Mouse (Mus musculus): Measurements from ENCODE around the gene Vps11. TPM values are rescaled to one million over a fixed set of nuclear protein-coding genes. Genes with fewer than 3 reads are reported as not detected.
A peak's percentile ranks its signal among the peaks of the same experiment; 100 is the strongest.

The Vps11 gene
- polyA plus RNA-seq, 1 experiment from 2014 or later, result 29.8 TPM

- Histone ChIP-seq H3K27ac (peak within 1 kb of the TSS; percentile 56), H3K4me1 (peaks cover 25% of the 10 kb centered on the region), H3K9me3 (no peaks in the 10 kb centered on the region), H3K4me3 (peak within 1 kb of the TSS; percentile 77), H3K36me3 (peaks cover 10% of the 10 kb centered on the region), H3K9ac (peak within 1 kb of the TSS; percentile 74), H3K27me3 (no peaks in the 10 kb centered on the region), H3K4me2 (peak within 1 kb of the TSS; percentile 85)
- peak; percentile 98 for ATAC-seq (ENCODE audit: borderline replicate concordance, extremely low read depth, low FRiP score, low TSS enrichment)
- WGBS, result under 1% methylated on average over 63 of the region's 67 CpGs
Measured at GRCm38 (mm10) chr9:44319887-44320798, 41.3 kb downstream of the Vps11 start, which contains the start of gene C2cd2l. Gene C2cd2l, minus strand, starts transcription at chr9:44320285.

- H3K27ac ChIP-seq, result peak overlapping the region; percentile 56
- peaks cover 19% of the 10 kb centered on the region for H3K36me3 ChIP-seq
- peak overlapping the region; percentile 74 for H3K9ac ChIP-seq
- ATAC-seq (ENCODE audit: borderline replicate concordance, extremely low read depth, low FRiP score, low TSS enrichment), result 0 out of 2 replicates have a peak, but pooled peaks have one; percentile 5
- H3K4me3 ChIP-seq, result peak overlapping the region; percentile 77
- H3K9me3 ChIP-seq, result no peaks in the 10 kb centered on the region
- 2% methylated on average over 37 of the region's 37 CpGs for WGBS
- no peaks in the 10 kb centered on the region for H3K27me3 ChIP-seq
- H3K4me1 ChIP-seq, result peaks cover 25% of the 10 kb centered on the region
- H3K4me2 ChIP-seq, result peak overlapping the region; percentile 85
Measured at GRCm38 (mm10) chr9:44319105-44319886, 42.2 kb downstream of the Vps11 start.

- no peak for ATAC-seq (ENCODE audit: borderline replicate concordance, extremely low read depth, low FRiP score, low TSS enrichment)
Measured at GRCm38 (mm10) chr9:44318826-44319095, 42.7 kb downstream of the Vps11 start.

DNA sequence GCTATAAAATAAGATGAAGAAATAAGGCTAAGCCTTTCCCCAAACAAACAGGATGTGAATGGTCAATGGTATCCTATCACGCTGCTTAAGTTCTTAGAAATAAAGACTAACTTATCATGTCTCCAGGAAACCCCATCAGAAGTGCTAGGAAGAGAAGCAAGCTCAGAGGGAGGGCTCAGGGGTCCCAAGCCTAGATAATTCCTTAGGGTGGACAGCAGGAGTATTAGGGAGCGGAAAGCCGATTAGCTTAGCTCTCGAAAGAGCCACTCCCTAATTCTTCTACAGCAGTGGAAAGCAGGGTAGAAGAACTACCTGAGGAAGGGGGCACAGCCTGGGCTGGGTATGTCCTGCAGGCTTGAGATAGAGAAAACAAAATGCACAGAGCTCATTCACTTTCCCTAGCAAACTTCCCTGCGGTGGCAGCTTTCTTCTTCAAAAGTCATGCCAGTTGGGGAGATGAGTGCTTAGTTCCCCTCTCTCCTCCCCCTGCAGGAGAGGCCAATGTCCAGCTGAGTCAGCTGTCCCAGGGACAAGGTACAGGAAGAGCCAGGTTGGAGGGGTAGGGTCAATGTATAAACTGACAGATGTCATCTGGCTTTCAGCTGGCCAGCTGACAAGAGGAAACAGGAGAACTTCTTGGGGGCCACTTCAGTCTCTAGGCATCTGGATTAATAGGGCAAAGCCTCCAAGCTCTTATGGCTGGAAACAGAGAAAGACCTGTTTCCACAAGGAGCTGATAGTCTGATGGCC, 43.2 kb downstream of the Vps11 start:
- H3K4me1 ChIP-seq, result peaks cover 25% of the 10 kb centered on the region
- no peak for ATAC-seq (ENCODE audit: borderline replicate concordance, extremely low read depth, low FRiP score, low TSS enrichment)
- H3K9ac ChIP-seq, result peak overlapping the region; percentile 20
- H3K36me3 ChIP-seq, result peaks cover 29% of the 10 kb centered on the region
- H3K4me3 ChIP-seq, result peak overlapping the region; percentile 77; the same call in 1 of the 2 replicates
- peak overlapping the region; percentile 85 for H3K4me2 ChIP-seq
- H3K27ac ChIP-seq, result no peak overlapping the region
- H3K27me3 ChIP-seq, result no peaks in the 10 kb centered on the region
- WGBS, result 62% methylated on average over 5 of the region's 5 CpGs
- H3K9me3 ChIP-seq, result no peaks in the 10 kb centered on the region

More at GRCm38 (mm10) chr9:44318826-44319095, 42.7 kb downstream of the Vps11 start:
- H3K9ac ChIP-seq, result peak overlapping the region; percentile 74
- peaks cover 25% of the 10 kb centered on the region for H3K4me1 ChIP-seq
- peak overlapping the region; percentile 77 for H3K4me3 ChIP-seq
- no peaks in the 10 kb centered on the region for H3K9me3 ChIP-seq
- peak overlapping the region; percentile 85 for H3K4me2 ChIP-seq
- WGBS, result 31% methylated on average over 3 of the region's 3 CpGs
- peaks cover 24% of the 10 kb centered on the region for H3K36me3 ChIP-seq
- H3K27me3 ChIP-seq, result no peaks in the 10 kb centered on the region
- no peak overlapping the region for H3K27ac ChIP-seq

- Histone ChIP-seq H3K9me3 (no peaks in the 10 kb centered on the region), H3K4me2 (no peak overlapping the region), H3K27ac (no peak overlapping the region), H3K27me3 (no peaks in the 10 kb centered on the region), H3K4me3 (no peak overlapping the region), H3K9ac (no peak overlapping the region), H3K4me1 (peaks cover 25% of the 10 kb centered on the region), H3K36me3 (peaks cover 37% of the 10 kb centered on the region)
- 69% methylated on average over 4 of the region's 4 CpGs for WGBS
- ATAC-seq (ENCODE audit: borderline replicate concordance, extremely low read depth, low FRiP score, low TSS enrichment), result no peak
Measured at GRCm38 (mm10) chr9:44317452-44317851, 44.0 kb downstream of the Vps11 start.

DNA sequence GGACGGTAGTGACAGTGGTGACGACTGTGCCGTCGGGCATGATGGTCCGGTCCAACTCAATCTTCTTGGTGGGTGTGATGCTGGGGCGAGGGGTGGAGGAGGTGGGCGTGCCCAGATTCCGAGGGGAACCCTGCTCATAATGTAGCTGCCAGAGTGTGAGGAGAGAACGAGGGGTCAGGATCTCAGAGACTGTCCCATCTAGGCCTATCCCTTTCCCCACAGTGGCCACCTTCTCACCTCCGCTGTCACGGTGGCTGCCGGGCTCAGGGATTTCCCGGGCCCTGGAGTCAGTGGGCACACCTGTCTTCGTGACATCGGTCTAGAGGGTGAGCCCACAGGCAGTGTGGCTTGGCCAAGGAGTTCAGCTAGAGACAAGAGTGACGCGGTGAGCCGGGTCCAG, 46.6 kb downstream of the Vps11 start:
- peaks cover 25% of the 10 kb centered on the region for H3K4me1 ChIP-seq
- WGBS, result 87% methylated on average over 18 of the region's 18 CpGs
- peaks cover 40% of the 10 kb centered on the region for H3K36me3 ChIP-seq
- no peaks in the 10 kb centered on the region for H3K9me3 ChIP-seq
- H3K9ac ChIP-seq, result no peak overlapping the region
- H3K27ac ChIP-seq, result no peak overlapping the region
- no peak overlapping the region for H3K4me2 ChIP-seq
- no peak overlapping the region for H3K4me3 ChIP-seq
- H3K27me3 ChIP-seq, result no peaks in the 10 kb centered on the region
- no peak for ATAC-seq (ENCODE audit: borderline replicate concordance, extremely low read depth, low FRiP score, low TSS enrichment)

DNA sequence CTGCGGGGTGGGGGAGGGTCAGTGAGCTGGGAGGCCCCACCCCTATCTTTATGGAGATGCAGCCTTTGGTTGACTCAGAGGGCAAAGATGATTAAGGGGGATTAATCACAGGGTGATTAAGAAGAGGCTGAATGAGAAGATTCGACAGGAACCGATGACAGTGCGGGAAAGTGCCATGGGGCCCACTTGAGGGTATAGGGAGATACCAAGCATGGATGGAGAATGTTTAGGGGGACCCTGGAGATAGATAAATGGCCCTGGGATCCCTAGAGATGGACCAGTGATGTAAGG, 47.3 kb downstream of the Vps11 start:
- Histone ChIP-seq H3K4me3 (no peak overlapping the region), H3K36me3 (peaks cover 40% of the 10 kb centered on the region)
- WGBS, result 73% methylated on average over 4 of the region's 4 CpGs

DNA sequence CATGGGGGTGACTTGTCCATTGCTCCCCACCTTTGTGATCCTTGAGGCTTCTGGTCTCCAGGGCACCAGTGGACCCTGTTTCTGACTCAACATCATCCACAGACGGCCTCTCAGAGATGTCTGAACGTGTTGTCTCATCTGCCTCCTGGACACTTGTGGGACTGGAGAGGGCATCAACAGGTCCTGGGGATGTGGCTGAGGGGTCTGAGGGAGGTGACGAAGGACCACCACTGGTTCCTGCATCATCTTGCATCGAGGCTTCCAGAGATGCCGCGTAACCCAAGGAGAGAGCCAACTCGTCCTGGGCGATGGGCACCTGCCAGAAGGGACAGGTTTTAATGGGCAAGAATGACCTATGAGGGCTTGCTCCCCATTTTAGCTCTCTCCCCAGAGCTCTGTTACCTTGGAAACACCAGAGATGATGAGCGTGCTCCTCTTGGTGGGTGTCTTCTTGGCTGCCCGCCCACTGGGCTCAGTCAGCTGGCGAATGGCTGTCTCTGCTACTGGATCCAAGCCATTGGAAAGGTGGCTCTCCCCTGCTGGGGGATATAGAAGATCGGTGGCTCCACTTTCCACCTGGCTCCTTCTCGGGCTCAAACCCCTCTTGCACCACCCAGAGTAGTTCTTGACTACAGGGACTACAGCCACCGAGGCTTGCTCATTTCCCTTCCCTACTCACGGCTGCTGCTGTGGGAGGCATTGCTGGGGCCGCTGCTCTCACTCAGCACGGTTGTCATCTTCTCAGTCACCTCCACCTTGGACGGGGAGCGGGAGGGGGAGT, 47.8 kb downstream of the Vps11 start:
- no peaks in the 10 kb centered on the region for H3K9me3 ChIP-seq
- no peaks in the 10 kb centered on the region for H3K27me3 ChIP-seq
- H3K4me3 ChIP-seq, result no peak overlapping the region
- peaks cover 17% of the 10 kb centered on the region for H3K4me1 ChIP-seq
- peaks cover 40% of the 10 kb centered on the region for H3K36me3 ChIP-seq
- no peak for ATAC-seq (ENCODE audit: borderline replicate concordance, extremely low read depth, low FRiP score, low TSS enrichment)
- no peak overlapping the region for H3K9ac ChIP-seq
- no peak overlapping the region for H3K27ac ChIP-seq
- no peak overlapping the region for H3K4me2 ChIP-seq
- 71% methylated on average over 19 of the region's 19 CpGs for WGBS

More for the DNA sequence above, 47.3 kb downstream of the Vps11 start:
- ATAC-seq (ENCODE audit: borderline replicate concordance, extremely low read depth, low FRiP score, low TSS enrichment), result no peak
- Histone ChIP-seq H3K27me3 (no peaks in the 10 kb centered on the region), H3K27ac (no peak overlapping the region), H3K9me3 (no peaks in the 10 kb centered on the region), H3K4me1 (peaks cover 22% of the 10 kb centered on the region), H3K9ac (no peak overlapping the region), H3K4me2 (no peak overlapping the region)

GRCm38 (mm10) chr9:44311136-44312134, 50.0 kb downstream of the Vps11 start:
- ATAC-seq (ENCODE audit: borderline replicate concordance, extremely low read depth, low FRiP score, low TSS enrichment), result peak; percentile 70; the same call in 1 of the 2 replicates
- peak overlapping the region; percentile 3; the same call in 1 of the 2 replicates for H3K9ac ChIP-seq

DNA sequence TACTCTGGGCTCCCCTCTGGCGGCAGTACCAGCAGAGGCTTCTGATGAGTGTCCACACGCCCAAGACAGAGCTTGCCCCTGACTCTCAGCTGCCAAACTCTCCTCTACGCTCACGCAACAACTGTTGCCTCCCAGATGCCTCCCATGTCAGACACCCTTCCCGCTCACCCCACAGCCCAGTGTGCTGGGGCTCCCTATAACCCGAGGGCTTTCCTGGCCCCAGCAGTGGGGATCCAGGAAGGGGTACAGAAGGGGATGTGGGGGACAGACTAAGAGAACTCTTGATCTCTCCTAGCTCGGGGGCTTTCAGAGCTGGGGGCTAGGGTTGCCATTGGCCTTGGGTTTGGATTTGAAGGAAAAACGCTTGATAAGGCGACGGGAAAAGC, 50.7 kb downstream of the Vps11 start:
- Histone ChIP-seq H3K9me3 (no peaks in the 10 kb centered on the region), H3K9ac (peak overlapping the region; percentile 3; the same call in 1 of the 2 replicates), H3K27ac (peak overlapping the region; percentile 54; the same call in 1 of the 2 replicates), H3K27me3 (no peaks in the 10 kb centered on the region), H3K4me2 (peak overlapping the region; percentile 36), H3K36me3 (peaks cover 36% of the 10 kb centered on the region), H3K4me1 (peaks cover 3% of the 10 kb centered on the region; the same call in 1 of the 2 replicates), H3K4me3 (no peak overlapping the region)
- ATAC-seq (ENCODE audit: borderline replicate concordance, extremely low read depth, low FRiP score, low TSS enrichment), result no peak
- WGBS, result 38% methylated on average over 10 of the region's 10 CpGs

More at GRCm38 (mm10) chr9:44311136-44312134, 50.0 kb downstream of the Vps11 start:
- Histone ChIP-seq H3K36me3 (peaks cover 40% of the 10 kb centered on the region), H3K4me2 (peak overlapping the region; percentile 36), H3K9me3 (no peaks in the 10 kb centered on the region), H3K27ac (peak overlapping the region; percentile 54), H3K4me1 (peaks cover 3% of the 10 kb centered on the region; the same call in 1 of the 2 replicates), H3K4me3 (no peak overlapping the region; the same call in 1 of the 2 replicates), H3K27me3 (no peaks in the 10 kb centered on the region)
- 18% methylated on average over 27 of the region's 27 CpGs for WGBS
